Mouse (Mus musculus) adrenal gland, postnatal 10 days (tissue): ENCODE measurements around the gene Cavin3. TPM values are rescaled to one million over a fixed set of nuclear protein-coding genes. Genes with fewer than 3 reads are reported as not detected.
A peak's percentile ranks its signal among the peaks of the same experiment; 100 is the strongest.

Experiments
- DNase-seq: peaks from one replicate; pipeline ENCODE4 v3.0.0; 2021; ENCODE audit warnings: mixed read lengths
- long read RNA-seq, 2 experiments: library from polyadenylated mRNA; stranded (forward); transcript quantifications; one replicate each; pipeline ENCODE4 v2.0.0; 2021
- total RNA-seq, 2 experiments: library from RNA; stranded (reverse); gene quantifications; 2 replicates each; pipeline ENCODE4 v1.2.3; 2021

Cavin3 gene
- 10 to 100 TPM; 48.6 to 49.5 TPM for total RNA-seq
- long read RNA-seq, experiment 1, transcript Cavin3-201 (2 exons, 1,662 nt) = major isoform, 187 of 197 reads
- long read RNA-seq, experiment 1, partial matches to known transcripts = 0 of 197 reads
- long read RNA-seq, experiment 1, other reads (novel, unspliced or antisense) = 10 of 197 reads
- long read RNA-seq, experiment 2, transcript Cavin3-201 (2 exons, 1,662 nt) = major isoform, 114 of 116 reads
- long read RNA-seq, experiment 2, partial matches to known transcripts = 0 of 116 reads
- long read RNA-seq, experiment 2, other reads (novel, unspliced or antisense) = 2 of 116 reads

GRCm38 (mm10) chr7:105481505-105482411, at the start of gene Cavin3:
Gene Cavin3, minus strand, starts transcription at chr7:105482300.
- DNase-seq = peak; percentile 88

DNA sequence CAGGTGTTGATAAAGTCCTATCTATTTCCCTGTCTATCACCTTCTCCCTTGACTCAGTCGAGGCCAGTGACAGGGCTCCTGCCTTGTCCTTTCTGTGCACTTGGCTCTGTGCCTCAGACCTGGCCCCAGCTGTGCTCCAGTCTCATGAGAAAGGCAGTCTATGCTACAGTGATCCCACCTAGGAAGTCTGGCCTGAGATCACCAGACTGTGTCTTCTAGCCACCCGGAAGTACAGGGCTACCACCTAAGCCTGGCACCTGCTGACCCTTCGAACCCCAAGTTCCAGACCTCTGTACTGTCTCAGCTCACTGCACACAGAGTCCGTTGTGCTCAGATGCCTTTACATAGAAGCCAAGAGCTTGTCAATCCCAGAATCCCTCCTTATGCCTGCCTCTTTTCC, 46.0 kb upstream of the Cavin3 start:
- DNase-seq = peak; percentile 16

GRCm38 (mm10) chr7:105527306-105527937, 45.3 kb upstream of the Cavin3 start:
- DNase-seq = peak; percentile 45

GRCm38 (mm10) chr7:105524222-105524621, 42.1 kb upstream of the Cavin3 start:
- no peak for DNase-seq

GRCm38 (mm10) chr7:105520201-105520600, 38.1 kb upstream of the Cavin3 start:
- peak; percentile 62 for DNase-seq

GRCm38 (mm10) chr7:105519771-105520170, 37.7 kb upstream of the Cavin3 start:
- no peak for DNase-seq

GRCm38 (mm10) chr7:105519336-105519735, 37.2 kb upstream of the Cavin3 start:
- DNase-seq = no peak

DNA sequence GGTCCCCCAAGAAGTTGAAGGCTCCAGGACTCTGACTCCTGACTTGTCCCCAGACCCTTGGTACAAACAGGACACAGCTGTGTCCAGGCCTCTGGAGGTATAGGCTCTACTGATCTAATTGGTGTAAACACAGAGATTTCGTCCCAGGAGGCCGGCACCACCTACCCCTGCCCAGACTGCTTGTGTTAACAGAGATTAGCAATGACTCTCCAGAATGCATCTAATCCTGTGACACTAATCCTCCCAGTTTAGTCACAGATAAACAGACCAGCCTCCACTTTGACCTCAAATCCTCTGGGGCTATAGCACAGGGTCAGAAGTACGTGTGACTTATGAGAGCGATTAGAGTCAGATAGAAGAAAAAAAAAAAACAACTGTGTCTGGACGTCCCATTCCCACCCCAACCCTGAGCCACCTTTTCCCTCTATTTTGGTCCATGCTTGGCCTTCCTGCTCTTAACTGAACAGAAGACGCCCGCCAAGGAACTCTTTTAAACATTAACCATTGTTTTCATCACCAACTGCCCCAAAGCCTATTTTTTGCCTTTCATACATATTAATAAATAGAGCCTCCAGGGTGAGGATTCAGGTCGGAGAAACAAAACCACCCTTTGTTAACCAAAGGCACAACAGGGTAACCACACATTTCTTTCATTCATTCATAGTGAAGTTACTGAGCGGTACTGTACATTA, 34.7 kb upstream of the Cavin3 start:
- DNase-seq = no peak

GRCm38 (mm10) chr7:105515178-105515577, 33.1 kb upstream of the Cavin3 start:
- peak; percentile 72 for DNase-seq

- DNase-seq = no peak
Observed at GRCm38 (mm10) chr7:105514561-105514960, 32.5 kb upstream of the Cavin3 start.

DNA sequence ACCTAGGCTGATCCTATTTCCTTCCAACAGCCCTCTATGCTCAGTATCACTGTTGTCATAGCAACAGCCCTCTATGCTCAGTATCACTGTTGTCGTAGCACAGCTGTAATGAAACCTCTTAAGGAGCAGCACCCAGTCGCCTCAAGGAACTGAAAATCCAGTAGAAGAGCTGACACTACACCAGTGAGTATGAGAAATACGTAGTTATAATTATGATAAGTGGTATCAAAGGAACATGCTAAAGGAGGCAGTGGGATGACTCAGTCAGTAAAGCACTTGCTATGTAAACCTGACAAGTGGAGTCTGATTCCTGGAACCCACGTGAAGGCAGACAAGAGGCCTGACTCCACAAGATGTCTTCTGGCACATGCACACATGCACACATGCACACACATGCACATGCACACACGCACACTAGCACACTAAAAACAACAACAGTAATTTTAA, 31.8 kb upstream of the Cavin3 start:
- DNase-seq = no peak

DNA sequence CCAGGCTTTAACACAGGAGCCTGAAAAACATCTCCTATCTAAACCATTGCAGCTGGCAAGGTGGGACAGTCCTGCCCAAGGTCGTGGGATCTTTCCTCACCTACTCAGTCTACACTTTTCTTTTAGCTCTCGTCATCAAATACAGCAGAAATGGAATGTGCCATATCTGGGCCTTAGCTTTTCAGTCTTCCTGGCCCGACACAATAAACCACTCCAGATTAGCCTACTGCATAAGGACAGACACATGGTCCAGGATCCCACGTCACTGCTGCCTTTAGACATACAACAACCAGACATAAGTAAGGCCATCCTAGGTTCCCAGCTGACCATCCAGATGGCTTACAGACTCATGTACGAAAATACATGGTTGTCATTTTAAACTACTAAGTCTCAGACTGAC, 28.0 kb upstream of the Cavin3 start:
- no peak for DNase-seq

DNA sequence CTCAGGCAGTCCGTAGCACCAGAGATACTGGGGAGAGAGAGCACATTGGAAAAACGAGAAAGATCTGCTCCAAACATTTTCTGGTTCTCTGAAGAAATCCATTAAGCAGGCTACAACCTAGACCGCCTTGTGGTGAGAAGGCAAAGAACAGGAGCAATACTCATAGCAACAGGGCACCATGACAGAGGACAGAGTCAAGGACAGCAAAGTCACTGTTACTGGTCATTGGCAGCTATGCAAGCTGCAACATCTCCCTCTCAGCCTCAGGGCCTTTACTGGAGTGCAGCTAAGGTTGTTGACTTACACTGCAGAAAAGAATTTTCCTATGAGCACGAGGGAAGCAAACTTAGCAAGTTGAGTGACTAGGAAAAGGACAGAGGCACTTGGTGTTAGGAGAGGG, 25.2 kb upstream of the Cavin3 start:
- DNase-seq = peak; percentile 15

DNA sequence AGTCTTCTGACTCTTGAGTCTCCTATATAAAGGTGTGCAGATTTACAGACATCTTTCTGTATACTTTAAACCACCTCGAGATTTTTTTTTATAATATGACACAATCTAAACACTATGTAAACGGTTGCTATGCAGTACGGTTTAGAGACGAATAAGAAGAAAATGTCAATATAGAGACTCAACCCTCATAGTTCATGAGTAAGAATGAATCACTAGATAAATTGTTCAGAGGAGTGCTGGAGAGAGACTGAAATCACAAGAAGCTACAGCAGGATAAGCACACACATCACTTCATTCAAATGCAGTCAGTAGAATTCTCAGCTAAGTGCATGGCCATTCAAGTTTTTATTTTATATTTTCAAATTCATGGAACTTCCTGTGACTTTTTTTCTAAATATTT, 19.9 kb upstream of the Cavin3 start:
- DNase-seq = no peak

DNA sequence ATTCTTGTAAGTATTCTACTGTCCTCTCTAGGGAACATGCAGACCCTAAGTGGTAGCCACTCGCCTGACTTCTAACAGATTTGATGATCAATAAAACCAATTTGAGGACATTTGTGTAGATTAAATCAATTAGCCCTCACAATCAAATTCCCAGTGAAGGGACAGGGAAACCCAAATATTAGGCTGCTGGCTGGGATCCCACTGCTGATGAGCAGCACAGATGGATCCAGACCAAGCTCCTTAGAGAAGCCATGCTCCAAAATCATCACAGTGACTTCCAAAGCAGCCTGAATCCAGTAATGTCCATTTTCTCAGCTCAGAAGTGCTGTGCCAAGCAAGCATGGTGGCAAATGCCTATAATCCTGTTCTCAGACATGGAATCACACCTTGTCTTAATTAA, 17.6 kb upstream of the Cavin3 start:
- no peak for DNase-seq

DNA sequence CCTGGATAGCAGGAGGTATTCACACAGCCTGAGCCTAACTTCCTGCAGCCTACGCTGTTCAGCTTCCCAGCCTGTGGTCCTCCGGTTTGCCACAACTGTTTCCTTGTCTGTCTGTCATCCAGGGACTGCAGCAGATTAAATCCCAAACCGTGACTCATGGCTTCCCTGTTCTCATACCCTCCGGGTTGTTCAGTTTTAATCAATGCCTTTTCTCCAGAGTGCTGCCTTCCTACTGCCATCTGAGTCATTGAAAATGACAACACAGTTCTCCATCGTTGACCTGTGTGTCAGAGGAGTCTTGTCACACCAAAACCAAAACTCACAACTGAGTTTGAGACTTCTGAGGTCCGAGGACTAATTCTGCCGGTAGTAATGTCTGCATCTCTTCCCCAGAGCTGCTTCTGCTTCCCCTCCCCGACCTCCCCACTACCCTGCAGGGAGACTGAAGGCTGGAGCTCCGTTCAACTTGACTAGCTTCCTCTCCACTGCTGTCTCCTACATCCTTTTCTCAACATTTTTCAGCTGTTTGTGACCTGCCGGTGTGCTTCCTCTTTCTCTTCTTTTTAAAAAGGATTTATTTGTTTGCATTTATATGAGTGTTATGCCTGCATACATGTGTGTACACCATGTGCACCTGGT, 16.9 kb upstream of the Cavin3 start:
- DNase-seq = no peak

DNA sequence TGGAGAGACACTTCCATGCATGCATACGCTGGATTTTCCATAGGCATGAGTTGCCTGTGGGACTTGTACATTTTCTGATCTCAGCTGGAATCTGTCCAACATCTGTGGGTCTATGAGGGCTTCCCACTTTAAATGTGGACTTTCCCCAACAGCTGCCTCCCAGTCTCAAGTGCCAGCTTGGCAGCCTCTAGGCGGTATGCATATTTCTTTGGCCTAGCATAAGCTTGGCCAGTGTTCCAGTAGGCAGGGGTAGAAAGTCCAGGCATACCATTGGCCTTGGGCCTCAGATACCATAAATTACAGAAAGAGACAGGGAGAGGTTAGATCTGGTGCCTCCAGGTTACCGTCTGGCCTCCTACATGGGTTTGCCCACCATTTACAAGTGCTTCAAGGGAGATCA, 15.8 kb upstream of the Cavin3 start:
- DNase-seq = no peak

- DNase-seq = no peak
Observed at GRCm38 (mm10) chr7:105487104-105487876, 5.2 kb upstream of the Cavin3 start.

DNA sequence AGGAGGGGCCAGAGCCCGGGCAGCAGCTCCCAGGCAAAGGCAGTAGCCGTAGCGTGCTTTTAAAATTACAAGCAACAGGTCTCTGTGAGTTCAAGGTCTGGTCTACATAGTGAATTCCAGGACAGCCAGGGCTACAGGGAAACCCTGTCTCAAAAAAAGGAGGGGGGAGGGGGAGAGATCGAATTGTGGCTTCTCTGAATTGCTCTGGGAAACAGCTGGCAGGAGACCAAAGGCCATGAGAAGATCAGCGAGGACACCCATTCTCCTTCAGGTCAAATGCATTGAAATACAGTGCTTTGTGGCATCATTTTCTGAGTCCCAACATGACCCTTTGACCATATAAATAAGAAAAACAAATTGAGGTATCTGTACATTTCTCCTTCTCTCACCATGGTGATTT, 2.9 kb upstream of the Cavin3 start:
- peak; percentile 55 for DNase-seq

GRCm38 (mm10) chr7:105482426-105482825, 326 bp upstream of the Cavin3 start:
- peak; percentile 26 for DNase-seq
